Mouse (Mus musculus): ENCODE measurements around the gene 4933430I17Rik.
"Not testable (repeated sequence)": the region's sequence is repeated elsewhere in the genome, so short reads cannot be mapped to it uniquely, and the experiment has no call there.

4933430I17Rik gene

DNA sequence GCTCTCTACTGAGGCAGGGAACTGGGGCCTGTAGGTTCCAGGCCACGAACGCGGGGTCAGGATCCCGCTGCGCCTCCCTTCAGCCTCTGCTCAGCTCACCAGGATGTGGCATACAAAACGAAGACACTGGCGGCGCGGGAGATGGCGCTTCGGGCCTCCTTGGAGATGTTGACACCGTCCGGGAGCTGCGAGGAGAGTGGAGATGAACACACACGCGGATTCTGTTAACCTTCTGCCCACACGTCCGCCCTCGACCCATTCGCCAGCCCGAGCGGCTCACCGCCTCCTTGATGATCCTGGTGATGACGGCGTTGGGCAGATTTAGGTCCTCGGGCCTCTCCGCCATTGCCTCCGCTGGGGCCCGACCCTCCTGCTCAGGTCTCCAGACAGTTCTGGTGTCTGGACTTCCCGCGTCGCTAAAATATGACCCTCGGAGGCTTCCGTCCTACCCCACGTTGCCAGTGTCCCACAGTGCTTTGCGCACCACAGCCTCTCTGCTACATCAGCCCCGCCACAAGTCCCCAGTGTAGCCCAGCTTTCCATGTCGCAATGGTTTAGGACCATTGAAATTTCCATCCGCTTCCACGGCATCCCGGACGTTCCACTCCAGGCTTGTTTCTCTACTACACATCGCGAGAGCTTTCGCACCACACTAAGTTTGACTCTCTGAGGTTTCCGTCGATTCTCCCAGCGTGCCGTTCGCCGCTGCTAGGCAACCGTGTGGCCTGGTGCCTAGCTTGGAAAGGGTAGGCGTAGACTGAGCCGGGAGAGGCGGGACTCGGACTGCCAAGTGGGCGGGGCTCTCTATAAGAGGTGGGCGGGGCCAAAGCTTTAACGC, at the start of gene 4933430I17Rik, which contains the start of gene Pole3:
4933430I17Rik (plus strand) TSS at position 719 of the 838 bp plus-strand sequence.
Pole3 (minus strand) TSS at position 418 of the 838 bp plus-strand sequence.
- peak; percentile 98 for DNase-seq

GRCm38 (mm10) chr4:62475793-62476192, 49.4 kb upstream of the 4933430I17Rik start:
- DNase-seq, result no peak

DNA sequence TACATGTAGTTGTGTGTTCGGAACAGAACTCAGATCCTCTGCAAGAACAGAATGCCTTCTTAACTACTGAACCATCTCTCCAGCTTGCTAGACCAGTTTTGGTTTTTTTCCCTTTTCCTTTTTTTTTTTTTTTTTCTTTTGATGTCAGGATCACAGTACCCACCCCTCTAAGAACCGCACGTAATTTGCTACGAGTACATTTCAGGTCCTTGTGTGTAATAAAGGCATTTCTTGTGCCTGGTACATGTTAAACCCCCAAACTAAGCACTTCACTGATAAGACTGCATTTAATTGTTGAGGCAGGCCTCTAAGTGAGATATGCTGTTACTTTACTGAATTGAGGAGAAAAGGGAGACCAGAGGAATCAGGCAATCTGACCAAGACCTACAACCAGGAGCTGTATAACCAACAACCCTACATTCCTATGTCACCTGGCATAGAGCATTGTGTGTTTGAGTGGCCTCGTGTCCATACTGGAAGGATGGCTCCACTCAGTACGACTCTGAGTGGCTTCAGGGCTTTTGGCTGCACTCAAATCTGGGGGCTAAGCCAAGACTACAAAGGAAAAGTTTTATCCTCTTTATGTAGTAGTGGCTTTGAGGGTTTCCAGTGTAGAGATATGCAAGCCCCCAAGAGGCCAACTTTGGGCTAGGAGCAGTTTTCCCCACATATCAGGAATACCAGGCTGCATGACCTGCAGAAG, 47.5 kb upstream of the 4933430I17Rik start:
- no peak for DNase-seq

DNA sequence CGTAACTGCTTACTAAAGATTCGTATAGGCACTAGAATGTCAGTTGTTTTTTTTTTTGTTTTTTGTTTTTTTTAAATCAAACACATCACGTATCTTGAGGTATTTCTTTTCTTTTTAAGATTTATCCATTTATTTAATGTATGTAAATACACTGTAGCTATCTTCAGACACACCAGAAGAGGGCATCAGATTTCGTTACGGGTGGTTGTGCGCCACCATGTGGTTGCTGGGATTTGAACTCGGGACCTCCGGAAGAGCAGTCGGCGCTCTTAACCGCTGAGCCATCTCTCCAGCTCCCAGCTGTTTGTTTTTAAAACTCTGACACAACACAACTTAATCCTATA, 45.6 kb upstream of the 4933430I17Rik start:
- not testable (repeated sequence) for DNase-seq

- peak; percentile 74 for DNase-seq
Observed at GRCm38 (mm10) chr4:62479937-62480708, 45.0 kb upstream of the 4933430I17Rik start, which contains the start of gene Bspry. TSS of gene Bspry (plus strand) at chr4:62480053.

DNA sequence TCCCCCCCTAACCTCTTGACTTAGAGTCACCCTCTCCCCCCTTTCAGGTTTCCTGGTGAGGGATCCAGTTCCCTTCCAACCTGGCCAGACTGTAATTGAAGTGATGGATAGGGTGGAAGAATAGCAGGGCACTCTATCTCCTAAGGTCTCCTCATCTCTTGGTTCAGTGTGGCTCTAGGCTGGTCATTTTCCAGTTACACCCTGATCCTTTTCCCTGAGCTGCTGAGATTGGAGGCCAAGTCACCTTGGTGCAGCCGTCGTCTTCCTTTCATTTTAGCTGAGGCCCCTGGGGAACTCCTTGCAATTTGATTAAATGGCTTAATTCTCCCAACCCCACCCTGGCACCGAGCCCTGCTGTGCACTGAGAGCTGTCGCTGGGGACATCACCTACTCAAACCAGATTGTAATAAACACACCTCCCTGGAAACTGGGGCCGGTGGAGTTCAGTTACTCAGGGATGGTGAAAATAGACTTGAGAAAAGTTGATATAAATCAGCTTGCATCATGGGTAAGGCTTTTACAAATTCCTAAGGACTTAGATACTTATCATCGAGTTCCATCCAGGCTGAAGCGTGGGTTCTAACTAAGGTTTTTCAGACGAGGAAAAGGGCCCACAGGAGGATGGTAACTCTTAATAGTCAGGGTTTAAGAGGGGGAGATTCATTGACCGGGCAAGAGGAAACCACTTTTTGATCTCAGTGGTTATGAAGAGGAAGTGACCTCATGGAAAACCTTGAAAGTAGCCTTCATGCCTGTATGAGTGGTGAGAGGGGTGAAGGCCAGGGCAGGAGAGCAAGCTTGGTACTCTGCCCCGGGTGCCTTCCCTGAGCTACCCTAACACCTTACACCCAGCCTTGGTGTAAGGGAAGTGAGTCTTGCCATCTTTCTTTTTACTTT, 44.2 kb upstream of the 4933430I17Rik start:
- DNase-seq, result peak; percentile 32

GRCm38 (mm10) chr4:62484928-62485327, 40.2 kb upstream of the 4933430I17Rik start:
- no peak for DNase-seq

DNA sequence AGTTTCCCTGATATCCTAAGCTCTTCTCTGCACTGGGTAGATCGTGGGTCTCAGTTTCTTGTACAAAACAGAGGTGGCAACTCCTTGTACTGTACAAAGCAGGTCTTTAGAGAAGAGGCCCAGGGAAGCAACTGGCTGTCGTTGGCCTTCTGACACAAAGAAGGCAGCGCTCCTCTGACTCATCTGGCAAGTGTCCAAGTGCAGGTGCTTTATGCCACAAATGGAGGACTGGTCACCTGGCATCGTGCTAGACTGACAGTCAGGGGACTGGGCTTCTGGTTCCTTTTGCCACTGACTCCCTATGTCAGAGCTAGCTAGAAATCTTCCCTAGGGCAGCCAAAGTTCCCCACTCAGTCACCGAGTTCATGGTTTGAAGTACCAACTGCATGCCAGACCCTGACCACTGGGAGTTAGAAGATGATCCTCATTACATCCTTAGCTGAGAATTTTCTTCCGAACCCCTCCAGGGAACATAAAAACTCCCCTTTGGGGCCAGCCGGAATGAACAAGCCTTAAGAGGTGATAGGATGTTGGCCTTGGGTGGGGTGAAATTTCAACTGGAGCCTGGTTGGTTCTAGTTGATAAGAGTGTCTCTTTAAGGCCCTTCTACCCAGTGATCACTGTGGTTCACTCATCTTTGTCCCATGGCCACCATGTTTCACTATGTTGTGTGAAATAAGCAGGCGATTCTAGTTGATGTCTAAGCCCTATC, 39.6 kb upstream of the 4933430I17Rik start:
- peak; percentile 80 for DNase-seq

DNA sequence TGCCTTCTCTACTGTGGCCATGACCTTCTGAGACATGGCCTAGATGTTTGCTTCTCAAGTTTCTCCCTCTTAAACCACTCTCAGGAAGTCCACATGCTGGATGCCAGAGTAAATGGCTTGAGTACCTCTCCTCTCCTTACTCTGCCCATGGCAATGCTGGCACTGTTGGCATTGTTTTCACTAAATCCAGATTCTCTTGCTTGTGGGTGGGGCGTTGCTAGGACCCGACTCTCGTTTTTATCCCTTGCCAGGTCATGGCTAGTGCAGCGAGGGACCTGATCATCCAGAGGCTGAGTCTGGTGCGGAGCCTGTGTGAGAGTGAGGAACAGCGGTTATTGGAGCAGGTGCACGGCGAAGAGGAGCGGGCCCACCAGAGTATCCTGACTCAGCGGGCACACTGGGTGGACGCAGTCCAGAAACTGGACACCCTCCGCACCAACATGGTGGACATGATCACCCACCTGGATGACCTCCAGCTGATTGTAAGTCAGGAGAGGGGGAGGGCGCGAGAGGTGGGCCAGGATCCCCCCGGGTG, 38.9 kb upstream of the 4933430I17Rik start:
- peak; percentile 77 for DNase-seq

DNA sequence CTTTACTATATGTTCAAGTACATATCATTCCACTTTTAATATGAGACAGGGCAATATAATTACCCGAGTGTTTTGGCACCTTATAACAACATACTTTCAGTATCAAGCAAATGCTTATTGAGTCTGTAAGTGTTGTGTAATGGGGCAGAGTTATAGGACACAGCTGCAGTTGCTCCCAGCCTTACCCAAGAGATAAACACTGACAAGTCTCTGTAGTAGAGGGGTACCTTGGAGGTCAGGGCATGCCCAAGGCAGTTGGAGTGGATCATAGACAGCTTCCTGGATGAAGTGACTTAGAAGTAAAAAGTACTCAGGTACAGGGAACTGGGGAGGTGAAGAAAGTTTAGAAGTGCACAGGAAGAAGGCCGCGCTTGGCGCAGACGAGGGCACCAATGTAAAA, 38.0 kb upstream of the 4933430I17Rik start:
- no peak for DNase-seq

GRCm38 (mm10) chr4:62487914-62488313, 37.3 kb upstream of the 4933430I17Rik start:
- DNase-seq, result no peak

DNA sequence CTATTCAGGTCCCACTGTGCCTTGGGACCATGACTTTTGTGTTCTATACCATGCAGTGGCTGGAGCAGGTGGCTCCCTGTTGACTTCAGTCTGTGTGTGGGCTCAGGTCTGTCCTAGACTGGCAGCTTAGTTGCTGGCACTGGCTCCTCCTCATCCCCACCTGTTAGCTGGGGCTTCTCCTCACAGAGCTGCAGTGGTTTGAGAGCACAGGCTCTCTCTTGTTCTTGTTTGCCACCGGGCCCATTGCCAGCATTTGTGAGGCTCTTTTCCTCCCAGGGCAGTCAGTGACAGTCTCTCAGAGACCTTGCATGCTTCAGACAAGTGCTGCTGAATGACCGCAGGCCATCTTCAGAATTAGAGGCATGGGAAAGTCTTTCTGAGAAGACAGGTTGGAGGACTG, 32.5 kb upstream of the 4933430I17Rik start:
- no peak for DNase-seq

GRCm38 (mm10) chr4:62494230-62494629, 30.9 kb upstream of the 4933430I17Rik start:
- no peak for DNase-seq

GRCm38 (mm10) chr4:62495946-62496345, 29.2 kb upstream of the 4933430I17Rik start:
- peak; percentile 69 for DNase-seq

GRCm38 (mm10) chr4:62496815-62497214, 28.4 kb upstream of the 4933430I17Rik start:
- peak; percentile 88 for DNase-seq

DNA sequence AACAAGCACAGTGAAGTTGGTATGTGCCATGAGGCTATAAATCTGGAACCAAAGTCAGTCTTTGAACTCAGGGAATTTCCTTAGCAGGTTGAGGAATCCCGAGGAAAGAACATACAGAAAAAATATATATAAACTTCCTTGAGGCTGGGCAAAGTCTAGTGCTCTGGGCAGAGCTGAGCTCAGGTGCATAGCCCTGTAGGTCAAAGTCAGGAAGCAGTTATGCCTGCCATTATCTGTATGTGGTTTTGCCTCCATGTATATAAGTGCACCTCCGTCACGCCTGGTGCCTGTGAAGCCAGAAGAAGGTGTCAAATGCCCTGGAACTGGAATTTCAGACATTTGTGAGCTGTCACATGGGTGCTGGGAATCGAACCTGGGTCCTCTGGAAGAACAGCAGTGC, 24.4 kb upstream of the 4933430I17Rik start:
- DNase-seq, result no peak

DNA sequence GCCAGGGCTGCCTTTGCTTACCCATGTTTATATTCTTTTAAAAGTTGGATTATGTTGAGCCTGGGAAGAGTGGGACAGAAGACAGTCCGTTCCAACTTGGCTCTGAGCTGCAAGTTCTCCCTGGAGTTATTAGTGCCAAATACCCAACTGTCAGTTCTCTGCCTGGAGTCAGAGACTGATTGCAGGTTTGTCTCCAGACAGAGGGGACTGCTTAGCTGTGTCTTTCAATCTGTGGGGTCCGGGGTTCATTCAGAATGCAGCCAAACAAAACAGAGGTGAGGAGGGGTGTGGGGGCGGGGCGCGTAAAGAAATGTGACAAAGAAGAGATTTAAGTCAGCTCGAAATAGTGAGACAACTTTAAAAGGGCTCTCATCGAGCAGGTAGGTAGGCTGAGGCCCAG, 23.6 kb upstream of the 4933430I17Rik start:
- DNase-seq, result no peak

DNA sequence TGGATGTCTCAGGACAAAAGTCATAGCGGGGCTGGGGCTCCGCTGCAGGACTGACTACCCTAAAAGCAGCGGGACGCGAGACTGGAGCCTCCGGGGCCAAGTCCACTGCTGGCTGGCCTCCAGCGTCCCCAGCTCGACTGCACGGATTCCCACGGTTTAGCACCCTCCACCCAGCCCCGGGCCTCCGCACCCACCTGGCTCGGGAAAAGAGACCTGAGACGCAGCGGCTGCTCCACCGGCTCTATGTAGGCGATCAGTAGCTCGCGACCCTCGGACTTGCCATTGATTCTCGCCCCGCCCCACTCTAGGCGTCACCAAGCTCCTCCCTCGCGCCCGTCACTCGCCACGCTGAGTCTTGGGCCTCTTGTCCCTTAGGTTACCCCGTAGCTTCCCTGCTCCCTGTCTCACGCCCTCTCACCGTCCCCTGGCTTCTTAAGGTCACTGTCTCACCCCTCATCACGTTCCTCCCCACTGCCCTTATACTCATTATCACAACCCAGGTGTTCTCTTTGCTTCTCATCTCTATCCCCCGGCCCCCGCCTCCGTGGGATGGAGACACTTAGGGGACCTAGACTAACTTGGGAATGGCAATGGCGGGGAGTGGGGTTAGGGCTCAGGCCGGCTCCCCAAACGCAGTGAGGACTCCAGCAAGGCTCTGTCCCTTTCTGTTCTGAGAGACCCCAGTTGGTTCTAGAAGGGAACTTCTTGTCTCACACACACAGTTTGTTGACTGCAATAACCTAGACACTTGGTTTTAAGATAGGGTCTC, 23.0 kb upstream of the 4933430I17Rik start:
- DNase-seq, result peak; percentile 95

GRCm38 (mm10) chr4:62502969-62503368, 22.2 kb upstream of the 4933430I17Rik start:
- DNase-seq, result no peak

DNA sequence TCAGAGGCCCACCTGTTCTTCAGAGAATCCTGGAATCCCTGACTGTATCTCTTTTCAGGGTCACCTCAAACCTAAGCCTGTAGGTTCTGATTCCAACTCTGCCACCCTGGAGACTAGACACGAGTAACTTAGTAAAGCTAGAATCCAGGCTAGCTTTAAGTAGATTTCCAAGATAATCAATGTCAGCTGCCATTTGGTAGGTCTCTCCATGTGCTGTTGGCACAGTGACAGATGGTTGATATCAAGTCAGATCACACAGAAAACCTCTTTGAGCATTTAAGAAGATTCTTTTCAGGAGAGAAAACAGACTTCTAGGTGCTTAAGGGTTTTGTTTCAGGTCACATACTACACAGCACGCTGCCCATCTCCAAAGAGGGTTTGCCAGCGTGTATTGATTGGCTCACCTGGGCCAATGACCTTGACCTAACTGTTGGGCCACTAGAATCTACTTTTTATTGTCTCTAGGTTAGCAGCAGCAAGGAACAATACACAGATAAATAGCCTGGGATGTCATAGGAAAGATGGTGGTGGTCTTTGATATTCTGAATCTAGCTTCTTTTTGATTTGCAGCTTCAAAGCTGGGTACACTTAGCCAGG, 21.7 kb upstream of the 4933430I17Rik start, which contains the start of gene Hdhd3:
Hdhd3 (minus strand) TSS at position 94 of the 597 bp plus-strand sequence.
- DNase-seq, result no peak

Data from lung, postnatal 36 days (tissue).